Mouse (Mus musculus) heart, adult 2 months (tissue): ENCODE results near the gene Ceacam18. TPM values are rescaled to one million over a fixed set of nuclear protein-coding genes. Genes with fewer than 3 reads are reported as not detected.

Experiments used
- DNase-seq, 2 experiments: peaks; one replicate each; pipeline ENCODE4 v3.0.0; 2021
- H3K27ac ChIP-seq: fragments of 200-600 bp; 2 replicates; pipeline ENCODE4 v1.8.1; 2022
- H3K27me3 ChIP-seq: fragments of 200-500 bp; 2 replicates; pipeline ENCODE4 v1.6.1; 2012; ENCODE audit warnings: mild to moderate bottlenecking, low read length, inconsistent platforms, mixed read lengths; ENCODE audit not compliant: control insufficient read depth, insufficient read depth
- H3K36me3 ChIP-seq: fragments of 200-500 bp; 2 replicates; pipeline ENCODE4 v1.6.1; 2012; ENCODE audit warnings: low read length, inconsistent platforms; ENCODE audit not compliant: control insufficient read depth, insufficient read depth
- H3K4me1 ChIP-seq: fragments of 200-500 bp; 2 replicates; pipeline ENCODE4 v1.6.1; 2011; ENCODE audit warnings: low read length; ENCODE audit not compliant: control insufficient read depth, insufficient read depth
- H3K4me3 ChIP-seq: fragments of 200-600 bp; 2 replicates; pipeline ENCODE4 v1.8.1; 2022
- H3K79me2 ChIP-seq: fragments of 200-500 bp; replicated peaks from 2 replicates; pipeline ENCODE4 v1.6.1; 2012; ENCODE audit warnings: mild to moderate bottlenecking, inconsistent platforms, low read length, moderate library complexity, mixed read lengths; ENCODE audit not compliant: control insufficient read depth, insufficient read depth
- H3K9ac ChIP-seq: fragments of 200-500 bp; 2 replicates; pipeline ENCODE4 v1.6.1; 2012; ENCODE audit warnings: low read depth, mild to moderate bottlenecking, control low read depth, inconsistent platforms, low read length, mixed read lengths
- CTCF ChIP-seq: fragments of 200-600 bp; IDR thresholded peaks from 2 replicates; pipeline ENCODE4 v1.8.1; 2022; ENCODE audit warnings: antibody characterized with exemption, mild to moderate bottlenecking, moderate library complexity
- EP300 ChIP-seq: fragments of 200-500 bp; IDR thresholded peaks from 2 replicates; pipeline ENCODE4 v1.6.1; 2011; ENCODE audit warnings: low read depth, low read length, control low read depth; ENCODE audit not compliant: insufficient read depth
- POLR2A ChIP-seq: fragments of 200-500 bp; IDR thresholded peaks from 2 replicates; pipeline ENCODE4 v1.6.1; 2011; ENCODE audit warnings: mild to moderate bottlenecking, low read depth, low read length, control low read depth; ENCODE audit not compliant: insufficient read depth
- WGBS: fragments of 180-500 bp; shearing (Covaris S2); methylation state at CpG from one replicate; pipeline ENCODE4 v1.1.7; 2018; 5-methylcytosine and 5-hydroxymethylcytosine counted together
- intact Hi-C: fragments of 180-260 bp; cut with DNase I; formaldehyde crosslinking; loops from one replicate; pipeline ENCODE4 v1.15.1; 2025
- polyA plus RNA-seq: library from polyadenylated mRNA; depleted of rRNA; stranded (reverse); fragments of >200 nt; gene quantifications from 2 replicates; pipeline ENCODE4 v1.2.3, GENCODE M21; 2012
- total RNA-seq, 2 experiments: library from RNA; stranded (reverse); gene quantifications; 2 replicates each; pipeline ENCODE4 v1.2.3; 2021

The Ceacam18 gene
- total and polyA plus RNA-seq, 3 experiments, result not detected

GRCm38 (mm10) chr7:43613816-43614551, 20.5 kb upstream of the Ceacam18 start:
- 84% methylated on average over 14 of the region's 14 CpGs for WGBS

GRCm38 (mm10) chr7:43622927-43623326, 11.6 kb upstream of the Ceacam18 start:
- no peak for TF ChIP-seq POLR2A
- TF ChIP-seq CTCF, result no peak
- no peak for TF ChIP-seq EP300
- H3K79me2 ChIP-seq, result no peaks in the 10 kb centered on the region
- no peak overlapping the region for H3K27ac ChIP-seq
- no peaks in the 10 kb centered on the region for H3K4me1 ChIP-seq
- no peak overlapping the region for H3K9ac ChIP-seq
- intact Hi-C loops, result no loop called here
- no peak overlapping the region for H3K4me3 ChIP-seq
- no peaks in the 10 kb centered on the region for H3K27me3 ChIP-seq
- H3K36me3 ChIP-seq, result no peaks in the 10 kb centered on the region
- no peak for DNase-seq
- 66% methylated on average over 7 of the region's 7 CpGs for WGBS

More at GRCm38 (mm10) chr7:43613816-43614551, 20.5 kb upstream of the Ceacam18 start:
- H3K79me2 ChIP-seq, result no peaks in the 10 kb centered on the region
- H3K9ac ChIP-seq, result no peak overlapping the region
- H3K27ac ChIP-seq, result no peak overlapping the region
- no peaks in the 10 kb centered on the region for H3K36me3 ChIP-seq
- H3K4me3 ChIP-seq, result no peak overlapping the region
- intact Hi-C loops, result no loop called here
- TF ChIP-seq CTCF (no peak), POLR2A (no peak), EP300 (no peak)
- H3K4me1 ChIP-seq, result no peaks in the 10 kb centered on the region
- H3K27me3 ChIP-seq, result no peaks in the 10 kb centered on the region
- no peak for DNase-seq

- DNase-seq, result no peak
- H3K4me3 ChIP-seq, result no peak overlapping the region
- WGBS, result 21% methylated on average over 10 of the region's 10 CpGs
- TF ChIP-seq EP300 (no peak), POLR2A (no peak), CTCF (no peak)
- intact Hi-C loops, result no loop called here
- H3K36me3 ChIP-seq, result no peaks in the 10 kb centered on the region
- H3K9ac ChIP-seq, result no peak overlapping the region
- no peaks in the 10 kb centered on the region for H3K4me1 ChIP-seq
- H3K27me3 ChIP-seq, result no peaks in the 10 kb centered on the region
- no peak overlapping the region for H3K27ac ChIP-seq
- H3K79me2 ChIP-seq, result no peaks in the 10 kb centered on the region
Measured at GRCm38 (mm10) chr7:43623819-43624218, 10.7 kb upstream of the Ceacam18 start.

GRCm38 (mm10) chr7:43625065-43625464, 9.4 kb upstream of the Ceacam18 start:
- Histone ChIP-seq H3K27ac (no peak overlapping the region), H3K4me1 (no peaks in the 10 kb centered on the region), H3K4me3 (no peak overlapping the region), H3K36me3 (no peaks in the 10 kb centered on the region), H3K27me3 (no peaks in the 10 kb centered on the region; the same call in 1 of the 2 replicates), H3K9ac (no peak overlapping the region), H3K79me2 (no peaks in the 10 kb centered on the region)
- no peak for DNase-seq
- TF ChIP-seq EP300 (no peak), CTCF (no peak), POLR2A (no peak)
- intact Hi-C loops, result no loop called here
- 64% methylated on average over 3 of the region's 3 CpGs for WGBS

GRCm38 (mm10) chr7:43625794-43626422, 8.6 kb upstream of the Ceacam18 start:
- no peaks in the 10 kb centered on the region; the same call in 1 of the 2 replicates for H3K27me3 ChIP-seq
- WGBS, result 67% methylated on average over 8 of the region's 8 CpGs

GRCm38 (mm10) chr7:43633940-43634339, 567 bp upstream of the Ceacam18 start:
- Histone ChIP-seq H3K27me3 (no peaks in the 10 kb centered on the region; the same call in 1 of the 2 replicates), H3K36me3 (no peaks in the 10 kb centered on the region), H3K4me1 (no peaks in the 10 kb centered on the region), H3K9ac (no peak overlapping the region), H3K4me3 (no peak overlapping the region), H3K79me2 (no peaks in the 10 kb centered on the region), H3K27ac (no peak overlapping the region)
- TF ChIP-seq CTCF (no peak), EP300 (no peak), POLR2A (no peak)
- 80% methylated on average over 4 of the region's 4 CpGs for WGBS
- DNase-seq, result no peak
- intact Hi-C loops, result no loop called here

More at GRCm38 (mm10) chr7:43625794-43626422, 8.6 kb upstream of the Ceacam18 start:
- intact Hi-C loops, result no loop called here
- no peak for TF ChIP-seq EP300
- TF ChIP-seq POLR2A, result no peak
- TF ChIP-seq CTCF, result no peak
- H3K36me3 ChIP-seq, result no peaks in the 10 kb centered on the region
- H3K4me1 ChIP-seq, result no peaks in the 10 kb centered on the region
- no peak overlapping the region for H3K27ac ChIP-seq
- no peak overlapping the region for H3K9ac ChIP-seq
- DNase-seq, result no peak
- H3K4me3 ChIP-seq, result no peak overlapping the region
- no peaks in the 10 kb centered on the region for H3K79me2 ChIP-seq
